Mouse (Mus musculus): ENCODE results near the gene Adcyap1. TPM values are rescaled to one million over a fixed set of nuclear protein-coding genes. Genes with fewer than 3 reads are reported as not detected.

Gene Adcyap1
- total and polyA plus RNA-seq, 2 experiments from 2014 or later: 15.2 to 31.7 TPM

GRCm38 (mm10) chr17:93218640-93219039 is 19.8 kb downstream of the Adcyap1 start:
- H3K36me3 ChIP-seq (ENCODE audit: insufficient read depth): no peaks in the 10 kb centered on the region
- no peaks in the 10 kb centered on the region for H3K4me1 ChIP-seq (ENCODE audit: insufficient read depth)
- no peak overlapping the region for H3K9ac ChIP-seq
- no peak overlapping the region for H3K4me2 ChIP-seq (ENCODE audit: low read depth)
- no peaks in the 10 kb centered on the region for H3K27me3 ChIP-seq (ENCODE audit: insufficient read depth, low read length)
- DNase-seq (no peak), ATAC-seq (no peak)
- no peak overlapping the region for H3K4me3 ChIP-seq (ENCODE audit: low read depth, low read length)
- no peaks in the 10 kb centered on the region for H3K9me3 ChIP-seq (ENCODE audit: low read length)
- WGBS: 77% methylated on average over 2 of the region's 2 CpGs
- no peak for TF ChIP-seq CTCF (IDR thresholded peaks at IDR 0.05; ENCODE audit: low read depth)
- no peak overlapping the region for H3K27ac ChIP-seq (ENCODE audit: low read depth, low read length)

GRCm38 (mm10) chr17:93237355-93237754 is 38.5 kb downstream of the Adcyap1 start:
- no peak for TF ChIP-seq CTCF (IDR thresholded peaks at IDR 0.05; ENCODE audit: low read depth)
- H3K36me3 ChIP-seq (ENCODE audit: insufficient read depth): no peaks in the 10 kb centered on the region
- no peaks in the 10 kb centered on the region for H3K4me1 ChIP-seq (ENCODE audit: insufficient read depth)
- H3K4me3 ChIP-seq (ENCODE audit: low read depth, low read length): no peak overlapping the region
- DNase-seq (no peak), ATAC-seq (no peak)
- H3K4me2 ChIP-seq (ENCODE audit: low read depth): no peak overlapping the region
- no peak overlapping the region for H3K27ac ChIP-seq (ENCODE audit: low read depth, low read length)
- H3K9ac ChIP-seq: no peak overlapping the region
- no peaks in the 10 kb centered on the region for H3K27me3 ChIP-seq (ENCODE audit: insufficient read depth, low read length)
- no peaks in the 10 kb centered on the region for H3K9me3 ChIP-seq (ENCODE audit: low read length)
